Mouse (Mus musculus): Measurements from ENCODE around the gene Ppib. TPM values are rescaled to one million over a fixed set of nuclear protein-coding genes. Genes with fewer than 3 reads are reported as not detected.
A peak's percentile ranks its signal among the peaks of the same experiment; 100 is the strongest.

Ppib gene
- total and polyA plus RNA-seq, 2 experiments from 2014 or later, result 209 to 339 TPM

DNA sequence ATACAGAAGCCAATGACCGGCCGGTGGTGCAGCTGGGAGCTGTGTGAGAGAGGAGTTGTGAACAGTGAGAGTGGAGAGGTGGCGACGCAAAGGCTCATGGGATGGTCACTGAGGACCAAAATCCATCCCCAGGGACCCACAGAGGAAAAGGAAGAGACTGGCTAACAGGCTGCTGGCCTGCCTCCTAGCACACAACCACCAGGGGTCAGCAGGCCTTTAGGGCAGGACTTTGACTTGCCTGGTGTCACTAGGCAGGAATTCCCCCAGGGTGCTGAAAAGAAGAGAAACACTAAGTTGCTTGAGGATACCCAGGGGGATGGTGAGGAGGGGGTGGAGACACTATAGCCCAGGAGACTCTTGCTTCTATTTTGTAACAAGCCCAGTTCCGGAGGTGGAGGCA, 7.5 kb downstream of the Ppib start:
- ATAC-seq (ENCODE audit: low FRiP score), result no peak
- TF ChIP-seq CTCF (IDR thresholded peaks at IDR 0.05), result peak; percentile 70
- Histone ChIP-seq H3K36me3 (ENCODE audit: insufficient read depth, low read length) (peaks cover 37% of the 10 kb centered on the region), H3K9ac (replicated peaks; ENCODE audit: low read length, poor library complexity, severe bottlenecking) (no peak overlapping the region), H3K4me2 (ENCODE audit: low read depth, low read length, poor library complexity, severe bottlenecking) (no peak overlapping the region), H3K27ac (ENCODE audit: low read depth, low read length) (no peak overlapping the region), H3K9me3 (ENCODE audit: low read length) (no peaks in the 10 kb centered on the region), H3K27me3 (ENCODE audit: insufficient read depth, low read length) (no peaks in the 10 kb centered on the region), H3K4me1 (ENCODE audit: insufficient read depth, low read length) (peaks cover 3% of the 10 kb centered on the region; the same call in 1 of the 2 replicates), H3K4me3 (ENCODE audit: low read depth, low read length) (no peak overlapping the region)
- WGBS, result 25% methylated on average over 5 of the region's 5 CpGs
- DNase-seq (ENCODE audit: low spot score), result peak; percentile 61

GRCm38 (mm10) chr9:66068056-66068455, 8.0 kb downstream of the Ppib start:
- ATAC-seq (ENCODE audit: low FRiP score), result no peak
- Histone ChIP-seq H3K36me3 (ENCODE audit: insufficient read depth, low read length) (peaks cover 32% of the 10 kb centered on the region), H3K27me3 (ENCODE audit: insufficient read depth, low read length) (no peaks in the 10 kb centered on the region), H3K4me2 (ENCODE audit: low read depth, low read length, poor library complexity, severe bottlenecking) (no peak overlapping the region), H3K4me3 (ENCODE audit: low read depth, low read length) (no peak overlapping the region), H3K9ac (replicated peaks; ENCODE audit: low read length, poor library complexity, severe bottlenecking) (no peak overlapping the region), H3K9me3 (ENCODE audit: low read length) (no peaks in the 10 kb centered on the region), H3K27ac (ENCODE audit: low read depth, low read length) (no peak overlapping the region), H3K4me1 (ENCODE audit: insufficient read depth, low read length) (peaks cover 3% of the 10 kb centered on the region; the same call in 1 of the 2 replicates)
- TF ChIP-seq CTCF (IDR thresholded peaks at IDR 0.05), result no peak
- DNase-seq (ENCODE audit: low spot score), result no peak
- 64% methylated on average over 4 of the region's 4 CpGs for WGBS

DNA sequence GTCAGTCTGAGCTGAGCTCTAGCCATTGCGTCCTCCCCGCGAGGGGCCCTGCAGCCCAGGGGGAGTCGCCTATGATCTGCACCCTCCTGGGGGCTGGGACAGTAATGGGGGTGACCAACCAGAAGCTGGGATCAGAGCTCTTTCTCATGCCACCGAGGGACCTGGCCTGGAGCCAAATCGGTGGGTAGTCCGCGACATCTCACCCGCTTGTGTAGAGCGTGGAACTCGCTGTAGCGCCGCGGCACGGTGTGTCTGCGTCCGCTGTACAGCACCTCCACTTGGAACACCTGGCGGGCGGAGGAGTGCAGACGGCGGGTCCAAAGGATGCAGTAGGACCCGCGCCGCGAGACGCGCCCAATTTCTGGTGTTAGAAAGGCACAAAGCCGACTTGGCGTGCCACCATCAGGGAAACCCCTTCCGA, 9.0 kb downstream of the Ppib start:
- no peaks in the 10 kb centered on the region for H3K27me3 ChIP-seq (ENCODE audit: insufficient read depth, low read length)
- no peaks in the 10 kb centered on the region for H3K9me3 ChIP-seq (ENCODE audit: low read length)
- under 1% methylated on average over 29 of the region's 30 CpGs for WGBS
- DNase-seq (ENCODE audit: low spot score) (peak; percentile 61), ATAC-seq (ENCODE audit: low FRiP score) (peak; percentile 61; the same call in 1 of the 2 replicates)
- peak; percentile 25; the same call in 1 of the 2 replicates for TF ChIP-seq CTCF (IDR thresholded peaks at IDR 0.05)
- H3K4me1 ChIP-seq (ENCODE audit: insufficient read depth, low read length), result peaks cover 3% of the 10 kb centered on the region; the same call in 1 of the 2 replicates
- peak overlapping the region; percentile 56 for H3K4me3 ChIP-seq (ENCODE audit: low read depth, low read length)
- H3K27ac ChIP-seq (ENCODE audit: low read depth, low read length), result no peak overlapping the region
- peak overlapping the region; percentile 86 for H3K4me2 ChIP-seq (ENCODE audit: low read depth, low read length, poor library complexity, severe bottlenecking)
- peak overlapping the region; percentile 74 for H3K9ac ChIP-seq (replicated peaks; ENCODE audit: low read length, poor library complexity, severe bottlenecking)
- peaks cover 25% of the 10 kb centered on the region for H3K36me3 ChIP-seq (ENCODE audit: insufficient read depth, low read length)

GRCm38 (mm10) chr9:66069583-66069982, 9.6 kb downstream of the Ppib start, which contains the start of gene Snx22:
Gene Snx22, minus strand, starts transcription at chr9:66069719.
- H3K27me3 ChIP-seq (ENCODE audit: insufficient read depth, low read length), result no peaks in the 10 kb centered on the region
- H3K9ac ChIP-seq (replicated peaks; ENCODE audit: low read length, poor library complexity, severe bottlenecking), result peak within 1 kb of the TSS; percentile 74
- DNase-seq (ENCODE audit: low spot score) (peak; percentile 76), ATAC-seq (ENCODE audit: low FRiP score) (peak; percentile 70)
- no peaks in the 10 kb centered on the region for H3K9me3 ChIP-seq (ENCODE audit: low read length)
- peak within 1 kb of the TSS; percentile 86 for H3K4me2 ChIP-seq (ENCODE audit: low read depth, low read length, poor library complexity, severe bottlenecking)
- no peak within 1 kb of the TSS for H3K27ac ChIP-seq (ENCODE audit: low read depth, low read length)
- H3K36me3 ChIP-seq (ENCODE audit: insufficient read depth, low read length), result peaks cover 19% of the 10 kb centered on the region
- H3K4me3 ChIP-seq (ENCODE audit: low read depth, low read length), result peak within 1 kb of the TSS; percentile 56
- no peak for TF ChIP-seq CTCF (IDR thresholded peaks at IDR 0.05)
- peaks cover 3% of the 10 kb centered on the region; the same call in 1 of the 2 replicates for H3K4me1 ChIP-seq (ENCODE audit: insufficient read depth, low read length)
- WGBS, result 1% methylated on average over 22 of the region's 22 CpGs

GRCm38 (mm10) chr9:66070151-66070550, 10.1 kb downstream of the Ppib start:
- WGBS, result 92% methylated on average over 5 of the region's 5 CpGs

DNA sequence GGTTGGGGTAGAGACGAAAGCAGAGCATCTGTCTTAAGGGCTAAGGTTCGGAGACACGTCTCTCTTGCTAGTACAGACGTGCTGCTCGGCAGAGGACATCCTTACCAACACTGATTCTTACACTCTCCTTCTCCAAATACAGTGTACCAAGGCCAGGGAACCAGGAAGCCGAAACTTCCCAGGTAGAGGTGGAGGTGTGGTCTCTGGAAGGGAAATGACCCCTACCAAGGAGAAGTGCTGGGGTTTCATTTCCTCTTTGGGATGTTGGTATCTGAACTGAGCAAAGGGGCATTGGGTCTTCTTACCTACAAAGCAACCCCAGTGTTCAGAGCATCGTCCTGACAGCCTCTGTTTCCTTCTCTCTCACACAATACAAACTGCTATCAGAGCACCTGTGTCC, 12.7 kb downstream of the Ppib start:
- 90% methylated on average over 7 of the region's 7 CpGs for WGBS
- no peaks in the 10 kb centered on the region for H3K36me3 ChIP-seq (ENCODE audit: insufficient read depth, low read length)
- no peak for DNase-seq (ENCODE audit: low spot score)
- no peak overlapping the region for H3K27ac ChIP-seq (ENCODE audit: low read depth, low read length)
- TF ChIP-seq CTCF (IDR thresholded peaks at IDR 0.05), result no peak
- H3K9me3 ChIP-seq (ENCODE audit: low read length), result no peaks in the 10 kb centered on the region
- H3K4me1 ChIP-seq (ENCODE audit: insufficient read depth, low read length), result peaks cover 3% of the 10 kb centered on the region; the same call in 1 of the 2 replicates
- H3K4me2 ChIP-seq (ENCODE audit: low read depth, low read length, poor library complexity, severe bottlenecking), result no peak overlapping the region
- H3K9ac ChIP-seq (replicated peaks; ENCODE audit: low read length, poor library complexity, severe bottlenecking), result no peak overlapping the region
- no peak overlapping the region for H3K4me3 ChIP-seq (ENCODE audit: low read depth, low read length)
- H3K27me3 ChIP-seq (ENCODE audit: insufficient read depth, low read length), result no peaks in the 10 kb centered on the region
- ATAC-seq (ENCODE audit: low FRiP score), result no peak

More at GRCm38 (mm10) chr9:66070151-66070550, 10.1 kb downstream of the Ppib start:
- H3K4me1 ChIP-seq (ENCODE audit: insufficient read depth, low read length), result peaks cover 3% of the 10 kb centered on the region; the same call in 1 of the 2 replicates
- H3K27ac ChIP-seq (ENCODE audit: low read depth, low read length), result no peak overlapping the region
- no peak for ATAC-seq (ENCODE audit: low FRiP score)
- H3K4me2 ChIP-seq (ENCODE audit: low read depth, low read length, poor library complexity, severe bottlenecking), result no peak overlapping the region
- H3K9ac ChIP-seq (replicated peaks; ENCODE audit: low read length, poor library complexity, severe bottlenecking), result no peak overlapping the region
- no peak overlapping the region for H3K4me3 ChIP-seq (ENCODE audit: low read depth, low read length)
- no peaks in the 10 kb centered on the region for H3K27me3 ChIP-seq (ENCODE audit: insufficient read depth, low read length)
- TF ChIP-seq CTCF (IDR thresholded peaks at IDR 0.05), result no peak
- peaks cover 18% of the 10 kb centered on the region for H3K36me3 ChIP-seq (ENCODE audit: insufficient read depth, low read length)
- H3K9me3 ChIP-seq (ENCODE audit: low read length), result no peaks in the 10 kb centered on the region
- no peak for DNase-seq (ENCODE audit: low spot score)
